Mouse (Mus musculus): ENCODE measurements around the gene Lamc1. TPM values are rescaled to one million over a fixed set of nuclear protein-coding genes. Genes with fewer than 3 reads are reported as not detected.
A peak's percentile ranks its signal among the peaks of the same experiment; 100 is the strongest.

Lamc1 gene
- polyA plus RNA-seq, 1 experiment from 2014 or later, result 193 TPM

DNA sequence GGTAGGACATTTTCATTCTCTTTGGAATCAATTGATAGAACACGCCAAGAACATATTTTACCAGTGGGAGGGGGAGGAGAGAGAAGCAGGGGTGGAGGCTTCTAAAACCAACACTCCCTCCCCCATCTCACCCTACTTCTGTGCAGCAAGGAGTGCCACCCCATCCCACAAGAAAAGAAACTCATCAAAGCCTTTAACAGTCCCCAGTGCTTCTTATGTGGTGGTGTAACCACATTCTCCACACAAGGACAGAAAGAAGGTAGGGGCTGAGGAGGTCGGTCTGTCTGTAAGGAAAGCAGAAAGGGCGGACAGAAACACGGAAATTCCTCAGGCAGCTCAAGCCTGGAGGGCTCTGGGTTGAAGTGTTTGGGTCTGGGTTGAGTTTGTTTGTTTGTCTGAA lies 12.5 kb downstream of the Lamc1 start:
- H3K4me2 ChIP-seq, result 0 out of 2 replicates have a peak overlapping the region, but pooled peaks have one; percentile 5
- H3K27me3 ChIP-seq (ENCODE audit: insufficient read depth, low read length), result no peaks in the 10 kb centered on the region
- no peak for DNase-seq
- peaks cover 12% of the 10 kb centered on the region for H3K36me3 ChIP-seq (ENCODE audit: insufficient read depth)
- H3K4me1 ChIP-seq (ENCODE audit: insufficient read depth), result peaks cover 31% of the 10 kb centered on the region; the same call in 1 of the 2 replicates
- H3K27ac ChIP-seq (ENCODE audit: low read depth), result peak overlapping the region; percentile 73; the same call in 1 of the 2 replicates
- no peak overlapping the region for H3K4me3 ChIP-seq (ENCODE audit: low read depth, low read length)
- 32% methylated on average over 4 of the region's 4 CpGs for WGBS
- no peak overlapping the region for H3K9ac ChIP-seq
- no peak for TF ChIP-seq CTCF (IDR thresholded peaks at IDR 0.05; ENCODE audit: low read depth)
- H3K9me3 ChIP-seq (ENCODE audit: low read depth, low read length), result no peaks in the 10 kb centered on the region
- ATAC-seq (ENCODE audit: insufficient read depth), result 0 out of 2 replicates have a peak, but pooled peaks have one; percentile 7

DNA sequence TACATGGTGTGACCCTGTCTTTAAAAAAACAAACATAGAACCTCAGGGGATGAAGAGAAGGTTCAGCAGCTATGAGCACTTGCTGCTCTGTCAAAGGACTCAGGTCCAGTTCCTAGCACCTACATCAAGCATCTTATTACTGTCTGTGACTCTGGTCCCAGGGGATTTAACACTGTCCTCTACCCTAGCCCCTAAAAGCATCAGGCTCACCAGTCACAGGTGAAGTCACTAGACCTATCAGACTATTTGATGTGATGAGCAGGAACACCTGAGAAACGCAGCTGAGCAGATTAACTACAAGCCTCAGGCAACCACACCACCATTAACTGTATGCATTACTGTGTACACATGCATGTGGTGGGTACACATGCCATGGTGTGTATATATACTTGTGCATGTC lies 13.8 kb downstream of the Lamc1 start:
- no peak overlapping the region for H3K4me2 ChIP-seq
- H3K9me3 ChIP-seq (ENCODE audit: low read depth, low read length), result no peaks in the 10 kb centered on the region
- no peak overlapping the region for H3K9ac ChIP-seq
- 90% methylated on average over 1 of the region's 1 CpGs for WGBS
- TF ChIP-seq CTCF (IDR thresholded peaks at IDR 0.05; ENCODE audit: low read depth), result no peak
- H3K27me3 ChIP-seq (ENCODE audit: insufficient read depth, low read length), result no peaks in the 10 kb centered on the region
- H3K36me3 ChIP-seq (ENCODE audit: insufficient read depth), result peaks cover 11% of the 10 kb centered on the region
- ATAC-seq (ENCODE audit: insufficient read depth), result no peak
- H3K4me3 ChIP-seq (ENCODE audit: low read depth, low read length), result no peak overlapping the region
- DNase-seq, result no peak
- H3K4me1 ChIP-seq (ENCODE audit: insufficient read depth), result peaks cover 31% of the 10 kb centered on the region; the same call in 1 of the 2 replicates
- H3K27ac ChIP-seq (ENCODE audit: low read depth), result no peak overlapping the region

DNA sequence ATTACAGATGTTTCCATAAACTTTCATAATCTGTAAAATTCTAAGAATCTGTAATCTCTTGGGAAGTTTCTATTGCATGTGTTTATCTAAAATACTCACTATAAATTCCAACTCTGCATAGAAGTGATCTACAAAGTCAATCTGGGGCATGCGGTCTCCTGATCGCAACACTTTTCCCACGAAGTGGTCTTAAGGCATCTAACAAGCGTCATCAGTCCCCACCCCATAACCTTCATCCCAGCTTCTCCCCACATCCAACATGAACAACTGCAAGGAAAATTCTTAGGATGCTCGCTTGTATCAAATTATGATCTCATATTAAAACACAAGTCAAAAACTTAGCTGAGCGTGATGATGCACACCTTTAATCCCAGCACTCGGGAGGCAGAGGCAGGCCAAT lies 14.3 kb downstream of the Lamc1 start:
- TF ChIP-seq CTCF (IDR thresholded peaks at IDR 0.05; ENCODE audit: low read depth), result no peak
- no peak overlapping the region for H3K4me2 ChIP-seq
- DNase-seq (no peak), ATAC-seq (ENCODE audit: insufficient read depth) (no peak)
- peaks cover 9% of the 10 kb centered on the region for H3K36me3 ChIP-seq (ENCODE audit: insufficient read depth)
- H3K4me1 ChIP-seq (ENCODE audit: insufficient read depth), result peaks cover 30% of the 10 kb centered on the region; the same call in 1 of the 2 replicates
- no peak overlapping the region for H3K27ac ChIP-seq (ENCODE audit: low read depth)
- H3K9ac ChIP-seq, result no peak overlapping the region
- no peaks in the 10 kb centered on the region for H3K9me3 ChIP-seq (ENCODE audit: low read depth, low read length)
- WGBS, result 86% methylated on average over 7 of the region's 7 CpGs
- H3K4me3 ChIP-seq (ENCODE audit: low read depth, low read length), result no peak overlapping the region
- H3K27me3 ChIP-seq (ENCODE audit: insufficient read depth, low read length), result no peaks in the 10 kb centered on the region

DNA sequence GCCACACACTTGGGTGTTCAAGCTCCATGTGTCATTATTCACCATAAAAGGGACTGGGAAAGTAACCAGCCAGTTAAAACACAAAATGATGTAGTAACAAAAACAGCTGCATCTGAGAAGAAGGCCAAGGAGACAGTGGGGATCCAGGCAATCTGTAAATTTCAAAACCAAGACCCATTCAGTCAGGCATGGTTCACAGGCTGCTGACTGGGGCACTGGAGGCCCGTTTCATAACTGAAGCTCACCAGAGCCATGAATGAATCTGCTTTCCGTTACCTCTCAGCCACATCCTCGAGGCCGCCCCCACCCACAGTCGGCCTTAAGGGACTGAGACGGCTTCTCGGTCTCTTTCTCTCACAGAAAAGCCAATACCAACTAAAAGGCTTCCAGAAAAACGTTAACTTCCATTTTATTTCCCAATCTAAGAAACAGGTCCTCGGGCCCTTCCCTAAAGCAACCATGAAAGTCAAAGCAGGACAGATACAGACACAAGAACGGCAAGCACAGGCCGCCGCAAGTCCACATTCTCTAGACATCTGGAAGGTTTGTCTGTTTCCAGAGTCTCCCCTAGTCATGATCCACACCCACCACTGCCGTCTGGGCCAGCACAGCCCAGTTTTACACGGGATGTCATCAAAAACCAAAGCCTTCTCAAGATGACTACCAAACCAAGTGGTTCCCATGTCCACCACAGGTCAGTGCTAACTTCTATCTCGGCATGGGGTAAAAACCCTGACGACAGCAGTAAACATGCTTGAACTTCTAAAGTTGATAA lies 14.9 kb downstream of the Lamc1 start:
- ATAC-seq (ENCODE audit: insufficient read depth) (no peak), DNase-seq (no peak)
- peak overlapping the region; percentile 37; the same call in 1 of the 2 replicates for H3K27ac ChIP-seq (ENCODE audit: low read depth)
- H3K4me1 ChIP-seq (ENCODE audit: insufficient read depth), result peaks cover 28% of the 10 kb centered on the region; the same call in 1 of the 2 replicates
- H3K27me3 ChIP-seq (ENCODE audit: insufficient read depth, low read length), result no peaks in the 10 kb centered on the region
- peaks cover 9% of the 10 kb centered on the region for H3K36me3 ChIP-seq (ENCODE audit: insufficient read depth)
- H3K4me3 ChIP-seq (ENCODE audit: low read depth, low read length), result no peak overlapping the region
- H3K4me2 ChIP-seq, result no peak overlapping the region
- no peak overlapping the region for H3K9ac ChIP-seq
- no peak for TF ChIP-seq CTCF (IDR thresholded peaks at IDR 0.05; ENCODE audit: low read depth)
- no peaks in the 10 kb centered on the region for H3K9me3 ChIP-seq (ENCODE audit: low read depth, low read length)
- WGBS, result 60% methylated on average over 16 of the region's 16 CpGs

DNA sequence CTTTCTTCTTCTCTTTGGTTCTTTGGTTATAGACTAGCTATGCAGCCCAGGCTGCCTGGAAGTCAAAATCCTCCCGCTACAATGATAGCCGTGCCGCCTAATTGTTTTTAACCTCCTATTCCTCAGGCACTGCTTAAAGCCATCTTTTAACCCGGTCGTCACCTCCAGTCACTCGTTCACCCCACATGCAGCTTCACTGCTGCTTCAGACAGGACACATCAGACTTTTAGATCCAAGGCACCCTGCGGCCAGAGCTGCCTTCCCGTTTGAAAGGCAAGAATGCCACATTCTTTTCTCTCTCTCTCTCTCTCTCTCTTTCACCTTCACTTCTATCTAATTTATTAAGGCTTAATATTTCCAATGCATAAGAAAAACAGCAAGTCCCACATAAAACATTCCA lies 15.6 kb downstream of the Lamc1 start:
- peak overlapping the region; percentile 37; the same call in 1 of the 2 replicates for H3K27ac ChIP-seq (ENCODE audit: low read depth)
- WGBS, result 63% methylated on average over 8 of the region's 8 CpGs
- no peaks in the 10 kb centered on the region for H3K9me3 ChIP-seq (ENCODE audit: low read depth, low read length)
- TF ChIP-seq CTCF (IDR thresholded peaks at IDR 0.05; ENCODE audit: low read depth), result no peak
- H3K4me1 ChIP-seq (ENCODE audit: insufficient read depth), result peaks cover 28% of the 10 kb centered on the region; the same call in 1 of the 2 replicates
- ATAC-seq (ENCODE audit: insufficient read depth), result no peak
- no peak overlapping the region for H3K9ac ChIP-seq
- H3K36me3 ChIP-seq (ENCODE audit: insufficient read depth), result peaks cover 9% of the 10 kb centered on the region
- DNase-seq, result no peak
- no peak overlapping the region for H3K4me3 ChIP-seq (ENCODE audit: low read depth, low read length)
- no peak overlapping the region for H3K4me2 ChIP-seq
- no peaks in the 10 kb centered on the region for H3K27me3 ChIP-seq (ENCODE audit: insufficient read depth, low read length)

DNA sequence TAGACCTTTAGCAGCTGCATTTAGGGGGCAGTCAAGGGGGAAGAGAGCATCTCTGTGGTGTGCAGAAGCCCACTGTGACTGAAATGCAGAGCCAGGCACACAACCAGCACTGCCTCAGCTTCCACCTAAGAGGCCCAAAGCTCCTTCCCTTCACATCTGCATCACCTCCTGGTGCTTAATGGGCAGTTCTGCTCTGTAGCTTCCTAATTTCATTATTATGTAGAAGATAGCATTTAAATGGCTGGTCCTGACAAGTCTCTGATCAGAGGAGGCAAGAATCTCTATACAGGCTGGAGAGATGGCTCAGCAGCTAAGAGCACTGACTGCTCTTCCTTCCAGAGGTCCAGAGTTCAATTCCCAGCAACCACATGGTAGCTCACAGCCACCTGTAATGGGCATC lies 16.3 kb downstream of the Lamc1 start:
- H3K27me3 ChIP-seq (ENCODE audit: insufficient read depth, low read length), result no peaks in the 10 kb centered on the region
- no peak for DNase-seq
- H3K27ac ChIP-seq (ENCODE audit: low read depth), result no peak overlapping the region
- no peak overlapping the region for H3K9ac ChIP-seq
- no peak for TF ChIP-seq CTCF (IDR thresholded peaks at IDR 0.05; ENCODE audit: low read depth)
- no peak for ATAC-seq (ENCODE audit: insufficient read depth)
- peaks cover 9% of the 10 kb centered on the region for H3K36me3 ChIP-seq (ENCODE audit: insufficient read depth)
- no peak overlapping the region for H3K4me3 ChIP-seq (ENCODE audit: low read depth, low read length)
- H3K4me2 ChIP-seq, result no peak overlapping the region
- H3K9me3 ChIP-seq (ENCODE audit: low read depth, low read length), result no peaks in the 10 kb centered on the region
- peaks cover 22% of the 10 kb centered on the region; the same call in 1 of the 2 replicates for H3K4me1 ChIP-seq (ENCODE audit: insufficient read depth)

DNA sequence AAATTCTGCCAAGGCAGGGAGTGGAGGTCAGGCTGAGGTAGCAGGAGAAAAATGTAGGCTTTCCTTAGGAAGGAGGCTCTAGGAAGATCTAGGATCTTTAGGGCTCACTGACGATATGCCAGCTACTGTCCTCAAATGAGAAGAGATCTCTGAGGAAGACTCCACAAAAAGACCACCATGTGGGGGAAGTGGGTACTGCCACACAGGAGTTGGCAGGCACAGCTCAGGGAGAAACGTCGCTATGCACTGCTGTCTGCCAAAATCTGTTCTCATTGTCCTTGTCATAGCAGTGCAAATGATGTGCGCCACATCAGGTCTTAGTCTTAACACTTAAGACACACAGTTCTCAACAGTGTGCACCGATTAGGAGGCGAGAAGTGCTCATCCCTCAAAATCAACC lies 17.5 kb downstream of the Lamc1 start:
- peaks cover 23% of the 10 kb centered on the region; the same call in 1 of the 2 replicates for H3K4me1 ChIP-seq (ENCODE audit: insufficient read depth)

More for the DNA sequence above, 17.5 kb downstream of the Lamc1 start:
- Histone ChIP-seq H3K9ac (no peak overlapping the region), H3K27me3 (ENCODE audit: insufficient read depth, low read length) (no peaks in the 10 kb centered on the region), H3K9me3 (ENCODE audit: low read depth, low read length) (no peaks in the 10 kb centered on the region), H3K4me2 (no peak overlapping the region), H3K4me3 (ENCODE audit: low read depth, low read length) (no peak overlapping the region), H3K27ac (ENCODE audit: low read depth) (no peak overlapping the region), H3K36me3 (ENCODE audit: insufficient read depth) (peaks cover 9% of the 10 kb centered on the region)
- peak; percentile 39; the same call in 1 of the 2 replicates for TF ChIP-seq CTCF (IDR thresholded peaks at IDR 0.05; ENCODE audit: low read depth)
- DNase-seq, result no peak
- no peak for ATAC-seq (ENCODE audit: insufficient read depth)
- WGBS, result 79% methylated on average over 6 of the region's 6 CpGs
